Mouse (Mus musculus): ENCODE results near the gene Crcp. TPM values are rescaled to one million over a fixed set of nuclear protein-coding genes. Genes with fewer than 3 reads are reported as not detected.

Gene Crcp
- polyA plus RNA-seq, 1 experiment from 2014 or later: 39.7 TPM

GRCm38 (mm10) chr5:130076396-130076795 is 47.3 kb downstream of the Crcp start:
- TF ChIP-seq CTCF (IDR thresholded peaks at IDR 0.05): no peak
- ATAC-seq (no peak), DNase-seq (ENCODE audit: low read depth, low spot score) (no peak)
- in situ Hi-C loops (cut with MboI; ENCODE audit: low pct_unique_long_range_greater_than_20kb): no loop called here
- no peaks in the 10 kb centered on the region for H3K27me3 ChIP-seq
- CTCF ChIA-PET: interaction anchor here (0.7 to 1.4 kb wide), 3 partner anchors 10 to 64 kb away, joined by 3 read pairs; no protein-coding TSS in a partner anchor
- POLR2A ChIA-PET: interaction anchor here (0.8 kb wide), 1 partner anchor 65 kb away, joined by 3 read pairs; no protein-coding TSS in a partner anchor

- ChIA-PET POLR2A (interaction anchor here (0.9 to 1.2 kb wide), 2 partner anchors 23 to 69 kb away, joined by 3 read pairs; no protein-coding TSS in a partner anchor), CTCF (interaction anchor here (1.0 to 2.9 kb wide), 9 partner anchors 9 to 85 kb away, joined by 3 to 9 read pairs (median 5); no protein-coding TSS in a partner anchor)
- no peaks in the 10 kb centered on the region for H3K27me3 ChIP-seq
- no peak for TF ChIP-seq CTCF (IDR thresholded peaks at IDR 0.05)
- in situ Hi-C loops (cut with MboI; ENCODE audit: low pct_unique_long_range_greater_than_20kb): no loop called here
- DNase-seq (ENCODE audit: low read depth, low spot score): no peak
- no peak for ATAC-seq
Measured at GRCm38 (mm10) chr5:130078096-130078833, 49.2 kb downstream of the Crcp start.

GRCm38 (mm10) chr5:130078834-130079156 is 49.7 kb downstream of the Crcp start:
- CTCF ChIA-PET: interaction anchor here (1.0 to 2.9 kb wide), 10 partner anchors 10 to 84 kb away, joined by 3 to 9 read pairs (median 5); no protein-coding TSS in a partner anchor
- POLR2A ChIA-PET: interaction anchor here (0.9 to 1.2 kb wide), 2 partner anchors 22 to 69 kb away, joined by 3 read pairs; no protein-coding TSS in a partner anchor
- H3K27me3 ChIP-seq: no peaks in the 10 kb centered on the region
- ATAC-seq (no peak), DNase-seq (ENCODE audit: low read depth, low spot score) (no peak)
- TF ChIP-seq CTCF (IDR thresholded peaks at IDR 0.05): no peak
- in situ Hi-C loops (cut with MboI; ENCODE audit: low pct_unique_long_range_greater_than_20kb): no loop called here

- POLR2A ChIA-PET: interaction anchor here (1.2 kb wide), 1 partner anchor 22 kb away, joined by 3 read pairs; no protein-coding TSS in a partner anchor
- no peaks in the 10 kb centered on the region for H3K27me3 ChIP-seq
- CTCF ChIA-PET: interaction anchor here (1.0 to 2.9 kb wide), 9 partner anchors 10 to 84 kb away, joined by 3 to 9 read pairs (median 5); no protein-coding TSS in a partner anchor
- ATAC-seq (peak; percentile 97), DNase-seq (ENCODE audit: low read depth, low spot score) (no peak)
- in situ Hi-C loops (cut with MboI; ENCODE audit: low pct_unique_long_range_greater_than_20kb): no loop called here
- no peak for TF ChIP-seq CTCF (IDR thresholded peaks at IDR 0.05)
Measured at GRCm38 (mm10) chr5:130079202-130080050, 50.3 kb downstream of the Crcp start.

- H3K27me3 ChIP-seq: no peaks in the 10 kb centered on the region
- in situ Hi-C loops (cut with MboI; ENCODE audit: low pct_unique_long_range_greater_than_20kb): no loop called here
- ChIA-PET POLR2A (no interaction called here), CTCF (interaction anchor here (1.1 to 2.9 kb wide), 4 partner anchors 11 to 49 kb away, joined by 3 to 7 read pairs (median 5); no protein-coding TSS in a partner anchor)
- no peak for ATAC-seq
- TF ChIP-seq CTCF (IDR thresholded peaks at IDR 0.05): no peak
- DNase-seq (ENCODE audit: low read depth, low spot score): no peak
Measured at GRCm38 (mm10) chr5:130080051-130080681, 51.1 kb downstream of the Crcp start.

- in situ Hi-C loops (cut with MboI; ENCODE audit: low pct_unique_long_range_greater_than_20kb): no loop called here
Measured at GRCm38 (mm10) chr5:130081181-130081881, 52.2 kb downstream of the Crcp start.

GRCm38 (mm10) chr5:130082431-130082830 is 53.3 kb downstream of the Crcp start:
- no peaks in the 10 kb centered on the region for H3K27me3 ChIP-seq
- CTCF ChIA-PET: interaction anchor here (0.8 kb wide), 1 partner anchor 10 kb away, joined by 3 read pairs; no protein-coding TSS in a partner anchor
- DNase-seq (ENCODE audit: low read depth, low spot score) (no peak), ATAC-seq (no peak)
- no peak for TF ChIP-seq CTCF (IDR thresholded peaks at IDR 0.05)
- in situ Hi-C loops (cut with MboI; ENCODE audit: low pct_unique_long_range_greater_than_20kb): no loop called here
- POLR2A ChIA-PET: no interaction called here

More at GRCm38 (mm10) chr5:130081181-130081881, 52.2 kb downstream of the Crcp start:
- H3K27me3 ChIP-seq: no peaks in the 10 kb centered on the region
- no peak for DNase-seq (ENCODE audit: low read depth, low spot score)
- POLR2A ChIA-PET: interaction anchor here (0.6 kb wide), 1 partner anchor 26 kb away, joined by 4 read pairs; no protein-coding TSS in a partner anchor
- TF ChIP-seq CTCF (IDR thresholded peaks at IDR 0.05): peak; percentile 60
- CTCF ChIA-PET: interaction anchor here (1.1 to 1.6 kb wide), 2 partner anchors 16 to 48 kb away, joined by 3 to 5 read pairs; no protein-coding TSS in a partner anchor
- no peak for ATAC-seq

- ATAC-seq (no peak), DNase-seq (ENCODE audit: low read depth, low spot score) (no peak)
- H3K27me3 ChIP-seq: no peaks in the 10 kb centered on the region
- ChIA-PET CTCF (interaction anchor here (0.7 to 1.8 kb wide), 4 partner anchors 12 to 55 kb away, joined by 3 to 6 read pairs (median 4); no protein-coding TSS in a partner anchor), POLR2A (no interaction called here)
- in situ Hi-C loops (cut with MboI; ENCODE audit: low pct_unique_long_range_greater_than_20kb): no loop called here
- TF ChIP-seq CTCF (IDR thresholded peaks at IDR 0.05): no peak
Measured at GRCm38 (mm10) chr5:130084271-130084670, 55.2 kb downstream of the Crcp start.

GRCm38 (mm10) chr5:130088008-130088407 is 58.9 kb downstream of the Crcp start:
- CTCF ChIA-PET: interaction anchor here (1.0 kb wide), 1 partner anchor 32 kb away, joined by 3 read pairs; no protein-coding TSS in a partner anchor
- ATAC-seq (no peak), DNase-seq (ENCODE audit: low read depth, low spot score) (no peak)
- H3K27me3 ChIP-seq: no peaks in the 10 kb centered on the region
- in situ Hi-C loops (cut with MboI; ENCODE audit: low pct_unique_long_range_greater_than_20kb): no loop called here
- no peak for TF ChIP-seq CTCF (IDR thresholded peaks at IDR 0.05)
- POLR2A ChIA-PET: no interaction called here
